Mouse (Mus musculus) MEL-GATA-1-ER (cell line): Measurements from ENCODE around the gene Rhov.

Experiments used
- DNase-seq: peaks from one replicate; pipeline ENCODE4 v3.0.0-alpha.2; 2012; ENCODE audit warnings: low read depth; ENCODE audit errors: extremely low read depth

The Rhov gene

DNA sequence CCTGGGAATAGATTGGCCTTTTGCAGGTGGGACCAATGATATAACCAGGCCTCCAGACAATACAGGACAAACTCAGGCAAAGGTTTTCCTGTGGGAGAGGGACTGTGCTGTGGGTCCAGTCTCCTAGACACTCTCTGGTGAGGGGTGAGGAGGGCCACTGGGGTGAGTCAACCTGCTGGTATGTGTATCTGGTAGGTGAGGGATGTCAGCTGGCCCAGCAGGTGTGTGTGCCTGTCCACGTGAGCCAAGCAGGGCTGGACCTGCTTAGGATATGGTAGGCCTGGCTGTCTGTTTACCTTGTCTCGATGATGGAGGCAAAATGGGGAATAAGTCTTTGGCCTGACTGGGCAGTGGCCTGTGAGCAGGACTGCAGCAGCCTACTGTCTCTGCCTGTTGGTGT is 32.4 kb downstream of the Rhov start:
- no peak for DNase-seq

DNA sequence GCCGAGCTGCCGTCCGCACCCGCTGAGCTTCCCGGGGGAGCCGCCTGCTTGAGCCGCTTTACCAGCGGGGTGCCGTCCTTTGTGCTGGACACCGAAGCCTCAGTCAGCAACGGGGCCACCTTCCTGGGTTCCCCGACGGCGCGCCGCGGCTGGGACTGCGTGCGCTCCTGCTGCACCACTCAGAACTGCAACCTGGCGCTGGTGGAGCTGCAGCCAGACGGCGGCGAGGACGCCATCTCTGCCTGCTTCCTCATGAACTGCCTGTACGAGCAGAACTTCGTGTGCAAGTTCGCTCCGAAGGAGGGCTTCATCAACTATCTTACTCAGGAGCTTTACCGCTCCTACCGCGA is 33.2 kb downstream of the Rhov start:
- no peak for DNase-seq

DNA sequence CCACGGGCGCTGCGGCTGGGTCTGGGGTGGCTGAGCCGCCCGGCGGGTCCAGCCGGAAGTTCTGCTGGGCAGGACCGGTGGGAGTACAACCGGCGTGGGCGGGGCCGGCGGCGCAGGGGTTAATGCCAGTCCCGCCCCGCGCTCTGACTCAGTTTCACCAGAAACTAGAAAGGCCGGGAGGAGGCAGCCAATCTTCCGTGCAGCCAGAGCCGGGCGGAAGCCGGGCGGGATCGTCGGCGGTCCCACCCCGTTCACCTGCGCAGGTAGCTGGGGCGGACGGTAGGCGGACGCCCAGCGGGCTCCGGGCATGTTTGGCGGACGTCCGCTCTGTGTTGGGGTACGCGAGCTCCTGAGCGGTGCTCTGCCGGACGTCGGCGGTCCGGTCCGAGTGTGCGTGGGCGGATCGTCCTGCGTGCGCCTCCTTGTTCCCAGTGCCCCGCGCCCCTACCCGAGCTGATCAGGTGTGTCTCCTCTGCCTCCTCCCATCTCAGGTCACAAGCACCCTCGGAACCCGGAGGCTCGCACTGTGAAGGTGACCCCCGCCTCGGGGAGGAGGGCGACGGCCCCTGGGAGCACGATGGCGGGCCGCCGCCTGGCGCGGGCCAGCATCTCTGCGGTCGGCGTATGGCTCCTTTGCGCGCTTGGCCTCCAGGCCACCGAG is 33.7 kb downstream of the Rhov start, which contains the start of gene Spint1:
Spint1 (plus strand) TSS at position 153 of the 661 bp plus-strand sequence.
- DNase-seq, result no peak

DNA sequence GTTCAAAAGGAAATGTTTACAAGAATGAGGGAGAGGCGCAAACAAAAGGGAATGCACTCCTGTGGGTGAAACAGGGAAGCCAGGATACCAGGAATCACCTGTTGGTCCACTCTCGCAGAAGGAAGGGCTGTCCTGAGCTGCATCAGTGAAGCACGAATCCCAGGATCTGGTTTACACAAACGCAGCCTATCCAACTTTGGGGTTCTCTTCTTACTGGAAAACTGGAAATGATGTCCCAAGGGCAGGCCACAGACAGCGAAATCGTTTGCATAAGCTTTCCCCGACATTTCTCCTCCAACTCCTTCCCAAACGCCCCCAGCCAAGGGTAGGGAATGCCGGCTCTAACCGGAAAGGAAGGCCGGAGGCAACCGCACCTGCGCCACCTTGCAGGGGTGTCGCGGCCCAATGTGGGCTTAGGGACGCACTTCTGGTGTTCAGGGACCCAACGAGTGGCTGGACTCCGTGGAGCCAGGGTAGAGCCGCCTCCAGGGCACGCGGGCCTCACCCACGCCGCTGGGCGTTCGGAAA is 34.3 kb downstream of the Rhov start:
- DNase-seq, result no peak

GRCm38 (mm10) chr2:119229775-119230704 is 41.0 kb downstream of the Rhov start, which contains the start of gene Ppp1r14d:
Gene Ppp1r14d (minus strand): TSS chr2:119229906.
- no peak for DNase-seq
